Mouse (Mus musculus) forebrain, embryonic 13.5 days (tissue): Measurements from ENCODE around the gene Wwp2. TPM values are rescaled to one million over a fixed set of nuclear protein-coding genes. Genes with fewer than 3 reads are reported as not detected.

ENCODE experiments used
- ATAC-seq: fragments of 200-750 bp; cut with Nextera tagmentation; 2 replicates; pipeline ENCODE4 v1.8.0; 2017
- H3K27ac ChIP-seq: fragments of 300-500 bp; sonication (generic); 2 replicates; pipeline ENCODE4 v1.5.1; 2015; ENCODE audit warnings: inconsistent platforms, mild to moderate bottlenecking, moderate library complexity
- H3K27me3 ChIP-seq: fragments of 300-500 bp; sonication (generic); 2 replicates; pipeline ENCODE4 v1.6.1; 2015; ENCODE audit warnings: mild to moderate bottlenecking, inconsistent platforms
- H3K36me3 ChIP-seq: fragments of 300-500 bp; sonication (generic); 2 replicates; pipeline ENCODE4 v1.6.1; 2015; ENCODE audit warnings: mild to moderate bottlenecking, inconsistent platforms; ENCODE audit not compliant: poor library complexity, severe bottlenecking
- H3K4me1 ChIP-seq: fragments of 300-500 bp; sonication (generic); 2 replicates; pipeline ENCODE4 v1.6.1; 2015; ENCODE audit warnings: inconsistent platforms
- H3K4me2 ChIP-seq: fragments of 300-500 bp; sonication (generic); 2 replicates; pipeline ENCODE4 v1.6.1; 2015; ENCODE audit warnings: inconsistent platforms, mild to moderate bottlenecking, moderate library complexity
- H3K4me3 ChIP-seq: fragments of 300-500 bp; sonication (generic); 2 replicates; pipeline ENCODE4 v1.5.1; 2015; ENCODE audit warnings: mild to moderate bottlenecking, inconsistent platforms
- H3K9ac ChIP-seq: fragments of 300-500 bp; sonication (generic); 2 replicates; pipeline ENCODE4 v1.6.1; 2015; ENCODE audit warnings: mild to moderate bottlenecking, inconsistent platforms
- H3K9me3 ChIP-seq: fragments of 300-500 bp; sonication (generic); replicated peaks from 2 replicates; pipeline ENCODE4 v1.6.1; 2016; ENCODE audit warnings: inconsistent platforms
- WGBS: fragments of 180-500 bp; shearing (Covaris S2); methylation state at CpG from one replicate; pipeline ENCODE4 v1.1.7; 2015; 5-methylcytosine and 5-hydroxymethylcytosine counted together
- polyA plus RNA-seq: library from polyadenylated mRNA; unstranded; fragments of >200 nt; fragmentation: Nextera tagmentation; extraction: Ambion mirVana; gene quantifications from 2 replicates; pipeline ENCODE4 v1.2.1, GENCODE M21; 2015

Wwp2 gene
- polyA plus RNA-seq, 1 experiment from 2014 or later = 40.8 TPM

DNA sequence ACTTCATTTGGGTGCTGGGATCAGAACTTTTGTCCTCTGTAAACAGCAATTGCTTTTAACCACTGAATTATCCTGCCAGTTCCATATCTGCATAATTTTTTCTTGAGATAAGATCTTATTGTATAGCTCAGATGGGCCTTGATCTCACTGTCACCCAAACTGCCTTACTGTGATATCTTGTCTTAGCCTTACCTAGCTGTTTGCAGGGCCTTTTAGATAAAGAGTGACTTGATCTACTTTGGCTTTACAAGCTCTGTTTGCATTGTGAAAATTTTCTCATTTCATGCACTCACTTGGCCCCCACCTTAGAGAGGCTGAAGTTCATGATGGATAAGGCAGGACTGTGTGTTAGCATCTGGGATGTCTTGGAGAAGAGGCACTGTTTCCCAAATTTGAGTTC, 48.8 kb downstream of the Wwp2 start:
- H3K36me3 ChIP-seq = peaks cover 25% of the 10 kb centered on the region
- H3K27ac ChIP-seq = no peak overlapping the region
- H3K4me1 ChIP-seq = no peaks in the 10 kb centered on the region
- H3K4me3 ChIP-seq = no peak overlapping the region
- ATAC-seq = no peak
- no peaks in the 10 kb centered on the region for H3K27me3 ChIP-seq
- no peak overlapping the region for H3K9ac ChIP-seq
- H3K9me3 ChIP-seq = no peaks in the 10 kb centered on the region
- H3K4me2 ChIP-seq = no peak overlapping the region

DNA sequence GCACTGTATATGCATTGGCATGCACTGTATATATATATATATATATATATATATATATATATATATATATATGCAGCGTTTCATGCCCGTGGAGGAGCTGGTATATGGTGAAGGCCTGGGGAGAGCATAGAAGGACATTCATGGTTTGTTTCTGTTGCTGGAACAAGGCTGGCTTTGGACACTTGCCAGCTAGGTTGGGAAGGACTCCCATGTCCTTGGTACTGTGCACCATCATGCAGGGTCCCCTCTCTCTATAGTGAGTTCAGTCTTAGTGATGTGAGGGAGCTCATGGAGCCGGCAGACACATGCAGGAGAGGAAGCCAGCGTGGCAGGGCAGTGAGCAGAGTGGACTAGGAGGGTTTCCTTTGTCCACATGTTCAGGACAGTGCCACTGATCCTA, 52.4 kb downstream of the Wwp2 start:
- 91% methylated on average over 4 of the region's 4 CpGs for WGBS
- ATAC-seq = no peak
- Histone ChIP-seq H3K9me3 (no peaks in the 10 kb centered on the region), H3K4me3 (no peak overlapping the region), H3K27ac (no peak overlapping the region), H3K4me1 (no peaks in the 10 kb centered on the region), H3K9ac (no peak overlapping the region), H3K36me3 (peaks cover 20% of the 10 kb centered on the region), H3K4me2 (no peak overlapping the region), H3K27me3 (no peaks in the 10 kb centered on the region)

DNA sequence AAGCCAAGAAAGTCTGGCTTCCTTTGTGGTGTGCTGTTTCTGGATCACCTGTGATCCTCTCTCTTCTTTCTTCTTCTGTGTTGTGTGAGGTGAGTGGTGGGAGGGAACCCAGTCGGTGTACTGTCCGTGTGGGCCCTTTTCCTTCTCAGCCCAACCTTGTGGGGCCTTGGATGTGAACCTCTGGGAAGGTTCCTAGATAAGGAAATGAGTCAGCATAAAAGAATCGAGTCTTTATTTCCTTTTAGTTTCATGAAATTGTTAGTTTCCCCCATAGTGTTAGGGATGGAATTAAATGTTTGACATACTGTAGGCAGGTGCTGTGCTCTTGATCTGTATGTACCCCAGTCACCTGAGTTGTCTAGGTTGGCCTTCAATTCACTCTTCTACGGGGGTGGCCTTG, 52.9 kb downstream of the Wwp2 start:
- Histone ChIP-seq H3K4me3 (no peak overlapping the region), H3K9me3 (no peaks in the 10 kb centered on the region), H3K27me3 (no peaks in the 10 kb centered on the region), H3K36me3 (peaks cover 14% of the 10 kb centered on the region), H3K4me1 (no peaks in the 10 kb centered on the region), H3K4me2 (no peak overlapping the region), H3K27ac (no peak overlapping the region), H3K9ac (no peak overlapping the region)
- WGBS = 95% methylated on average over 4 of the region's 4 CpGs
- ATAC-seq = no peak

DNA sequence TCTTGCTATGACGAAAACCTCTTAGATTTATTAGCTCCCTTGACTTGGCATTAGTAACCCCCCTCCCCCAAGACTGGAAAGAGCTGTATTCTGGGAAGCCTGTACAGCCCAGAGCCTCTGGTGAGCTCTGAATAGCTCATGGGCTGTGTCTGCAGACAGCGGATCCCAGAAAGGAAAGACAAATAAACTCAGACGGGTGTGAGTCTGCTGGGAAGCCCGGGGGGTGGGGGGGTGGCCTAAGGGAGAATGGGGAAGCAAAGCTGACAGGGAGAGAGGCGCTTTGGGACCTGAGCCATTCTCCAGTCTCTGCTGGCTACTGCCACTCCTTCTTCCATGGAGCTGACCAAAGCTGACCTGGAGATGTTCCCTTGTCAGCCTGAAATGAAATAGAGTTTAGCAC, 53.8 kb downstream of the Wwp2 start:
- no peak for ATAC-seq
- WGBS = 57% methylated on average over 5 of the region's 5 CpGs
- H3K9ac ChIP-seq = no peak overlapping the region

DNA sequence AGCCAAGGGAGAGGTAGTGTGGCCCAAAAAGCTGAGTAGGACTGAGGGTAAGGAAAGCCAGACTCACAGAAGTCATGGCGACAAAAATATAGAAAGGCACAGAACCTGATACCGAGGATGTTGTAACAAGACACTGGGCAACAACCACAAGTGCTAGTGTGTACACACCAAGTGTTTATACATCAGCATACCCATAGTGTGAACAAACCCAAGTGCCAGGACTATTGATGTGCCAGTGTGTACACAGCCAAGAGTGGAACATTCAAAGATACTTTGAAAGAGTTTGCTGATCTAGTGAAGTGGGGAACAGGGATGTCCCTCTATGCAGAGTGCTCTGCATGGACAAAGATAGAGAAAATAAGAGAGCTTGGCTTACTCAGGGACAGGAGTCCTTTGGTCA, 54.5 kb downstream of the Wwp2 start:
- Histone ChIP-seq H3K4me1 (no peaks in the 10 kb centered on the region), H3K27ac (no peak overlapping the region), H3K9ac (no peak overlapping the region), H3K4me3 (no peak overlapping the region), H3K4me2 (no peak overlapping the region), H3K27me3 (no peaks in the 10 kb centered on the region), H3K36me3 (peaks cover 7% of the 10 kb centered on the region; the same call in 1 of the 2 replicates), H3K9me3 (no peaks in the 10 kb centered on the region)
- no peak for ATAC-seq
- 89% methylated on average over 2 of the region's 2 CpGs for WGBS

More for the DNA sequence above, 53.8 kb downstream of the Wwp2 start:
- H3K9me3 ChIP-seq = no peaks in the 10 kb centered on the region
- H3K27me3 ChIP-seq = no peaks in the 10 kb centered on the region
- H3K4me1 ChIP-seq = no peaks in the 10 kb centered on the region
- peaks cover 12% of the 10 kb centered on the region; the same call in 1 of the 2 replicates for H3K36me3 ChIP-seq
- no peak overlapping the region for H3K4me3 ChIP-seq
- no peak overlapping the region for H3K4me2 ChIP-seq
- H3K27ac ChIP-seq = no peak overlapping the region

DNA sequence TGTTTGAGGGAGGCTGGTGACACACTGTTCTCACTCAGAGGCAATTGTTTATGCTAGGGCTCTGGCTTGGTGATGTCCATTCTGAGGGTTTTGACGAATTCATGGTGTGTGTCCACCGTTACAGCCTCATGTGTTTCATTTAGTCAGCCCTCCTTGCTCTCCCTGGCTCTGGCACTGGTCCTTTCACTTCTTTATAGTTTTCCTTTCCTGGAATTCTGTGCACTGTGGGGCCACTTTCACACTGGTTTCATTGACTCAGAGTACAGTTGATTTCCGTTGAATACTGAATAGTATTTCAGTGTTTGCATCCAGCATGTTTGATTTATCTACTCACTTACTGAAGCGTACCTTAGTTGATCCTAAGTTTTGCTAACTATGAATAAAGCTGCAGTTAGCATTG, 55.0 kb downstream of the Wwp2 start:
- H3K4me1 ChIP-seq = no peaks in the 10 kb centered on the region
- 73% methylated on average over 4 of the region's 4 CpGs for WGBS
- H3K27me3 ChIP-seq = no peaks in the 10 kb centered on the region
- peaks cover 5% of the 10 kb centered on the region; the same call in 1 of the 2 replicates for H3K36me3 ChIP-seq
- no peaks in the 10 kb centered on the region for H3K9me3 ChIP-seq
- no peak overlapping the region for H3K4me3 ChIP-seq
- no peak overlapping the region for H3K27ac ChIP-seq
- H3K4me2 ChIP-seq = no peak overlapping the region
- H3K9ac ChIP-seq = no peak overlapping the region
- ATAC-seq = no peak

DNA sequence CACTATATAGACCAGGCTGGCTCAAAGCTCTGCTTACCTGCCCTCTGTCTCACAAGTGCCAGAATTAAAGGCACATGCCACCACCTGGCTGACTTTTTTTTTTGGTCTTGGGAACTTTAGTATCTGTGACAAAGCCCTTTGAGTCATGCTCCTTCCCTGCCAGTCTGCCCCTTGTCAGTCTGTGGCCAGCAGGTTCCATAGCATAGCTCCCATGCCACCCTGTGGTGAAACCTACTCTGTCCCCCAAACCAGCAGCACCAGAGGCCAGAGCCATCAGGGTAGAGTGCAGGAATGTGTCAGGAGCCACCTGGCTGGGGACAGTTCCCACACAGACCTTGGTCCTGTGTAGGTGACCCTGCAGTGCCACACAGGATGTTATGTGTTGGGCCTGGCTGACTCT, 55.7 kb downstream of the Wwp2 start:
- Histone ChIP-seq H3K9me3 (no peaks in the 10 kb centered on the region), H3K4me1 (no peaks in the 10 kb centered on the region), H3K36me3 (no peaks in the 10 kb centered on the region), H3K27ac (no peak overlapping the region), H3K9ac (no peak overlapping the region), H3K27me3 (no peaks in the 10 kb centered on the region), H3K4me3 (no peak overlapping the region), H3K4me2 (no peak overlapping the region)
- no peak for ATAC-seq

DNA sequence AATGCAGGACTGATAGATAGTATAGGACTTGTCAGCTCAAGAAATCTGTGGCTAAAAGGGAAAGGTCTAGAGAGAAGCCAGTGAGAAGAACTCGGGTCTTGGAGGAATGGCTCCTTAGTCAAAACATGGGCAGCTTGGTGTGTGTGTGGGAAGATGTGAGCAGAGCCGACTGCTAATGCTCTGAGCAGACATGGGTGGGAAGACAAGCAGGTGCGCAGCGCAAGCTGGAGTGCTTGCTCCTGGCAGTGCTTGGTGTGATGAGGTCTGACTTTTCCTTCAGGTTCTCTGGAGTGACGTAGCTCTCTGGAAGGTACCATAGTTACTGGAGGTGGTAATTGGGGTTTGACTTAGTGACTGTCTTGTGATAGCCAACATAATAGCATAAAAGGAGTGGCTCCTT, 56.6 kb downstream of the Wwp2 start:
- no peaks in the 10 kb centered on the region for H3K36me3 ChIP-seq
- H3K9me3 ChIP-seq = no peaks in the 10 kb centered on the region
- no peak overlapping the region for H3K4me3 ChIP-seq
- no peak overlapping the region for H3K4me2 ChIP-seq
- H3K4me1 ChIP-seq = no peaks in the 10 kb centered on the region
- 86% methylated on average over 5 of the region's 5 CpGs for WGBS
- no peak for ATAC-seq
- no peak overlapping the region for H3K27ac ChIP-seq
- H3K27me3 ChIP-seq = no peaks in the 10 kb centered on the region
- H3K9ac ChIP-seq = no peak overlapping the region

DNA sequence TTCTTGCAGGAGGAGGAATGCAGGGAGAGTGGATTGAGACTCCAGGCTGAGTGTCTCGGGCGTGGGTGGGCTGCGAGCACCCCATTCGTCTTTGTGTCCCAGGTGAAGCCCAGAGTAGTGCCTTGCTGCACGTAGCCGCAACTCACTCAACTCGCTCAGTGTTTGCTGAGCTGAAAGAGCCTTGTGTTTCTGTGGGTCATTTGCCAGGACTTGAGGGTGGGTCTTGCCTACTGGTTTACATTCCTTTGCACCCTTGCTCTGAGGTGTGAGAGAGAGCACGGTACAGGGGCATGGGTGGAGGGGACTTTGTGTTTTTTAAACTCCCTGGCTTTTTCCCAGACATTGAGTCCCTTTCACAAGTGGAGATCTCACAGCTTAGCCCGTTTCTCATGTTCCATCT, 59.3 kb downstream of the Wwp2 start:
- Histone ChIP-seq H3K4me1 (peaks cover 7% of the 10 kb centered on the region; the same call in 1 of the 2 replicates), H3K9ac (no peak overlapping the region), H3K4me3 (no peak overlapping the region), H3K9me3 (no peaks in the 10 kb centered on the region), H3K27me3 (no peaks in the 10 kb centered on the region), H3K4me2 (no peak overlapping the region), H3K27ac (no peak overlapping the region), H3K36me3 (no peaks in the 10 kb centered on the region)
- 89% methylated on average over 9 of the region's 9 CpGs for WGBS
- ATAC-seq = no peak

DNA sequence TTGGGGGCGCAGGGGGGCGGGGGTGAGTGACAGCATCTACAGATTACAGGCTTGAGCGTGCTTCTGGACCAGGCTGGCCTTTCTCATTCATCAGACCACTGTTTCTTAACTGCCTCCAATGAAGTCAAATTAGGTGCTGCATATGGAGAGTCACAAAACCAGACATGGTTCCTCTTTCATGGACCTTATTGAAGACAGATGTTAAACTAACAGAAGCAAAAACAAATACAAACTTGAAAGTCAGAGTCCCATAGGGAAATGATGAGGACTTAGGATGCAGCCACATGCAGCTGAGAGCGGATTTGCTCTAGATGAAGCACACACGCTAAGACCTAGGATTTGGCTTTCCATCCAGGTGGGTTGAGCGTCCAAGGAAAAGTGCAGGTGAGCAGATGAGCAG, 61.5 kb downstream of the Wwp2 start:
- H3K27ac ChIP-seq = no peak overlapping the region
- no peaks in the 10 kb centered on the region for H3K9me3 ChIP-seq
- H3K4me2 ChIP-seq = no peak overlapping the region
- no peak overlapping the region for H3K4me3 ChIP-seq
- peaks cover 7% of the 10 kb centered on the region; the same call in 1 of the 2 replicates for H3K4me1 ChIP-seq
- no peak overlapping the region for H3K9ac ChIP-seq
- 91% methylated on average over 6 of the region's 6 CpGs for WGBS
- H3K27me3 ChIP-seq = no peaks in the 10 kb centered on the region
- no peaks in the 10 kb centered on the region for H3K36me3 ChIP-seq
- no peak for ATAC-seq

DNA sequence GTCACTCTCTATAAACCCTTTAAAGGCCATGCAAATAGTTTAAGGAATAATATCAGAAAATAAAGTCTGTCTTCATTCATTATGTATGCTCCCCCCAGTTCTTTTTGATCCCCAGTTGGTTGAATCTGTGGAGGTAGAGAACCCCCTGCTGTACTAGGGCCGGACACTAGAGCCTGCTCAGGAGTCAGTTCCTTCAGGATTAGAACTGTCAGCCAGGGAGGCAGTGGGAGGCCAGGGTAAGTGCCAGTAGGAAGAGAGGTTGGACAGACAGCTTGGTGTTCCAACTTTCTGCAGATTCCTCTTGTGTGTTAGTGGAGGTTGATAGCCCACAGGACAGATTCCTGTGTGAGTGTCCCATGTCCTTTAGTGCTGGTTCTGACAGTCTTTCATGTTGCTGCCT, 62.2 kb downstream of the Wwp2 start:
- 54% methylated on average over 1 of the region's 1 CpGs for WGBS
- no peak overlapping the region for H3K4me2 ChIP-seq
- no peaks in the 10 kb centered on the region for H3K9me3 ChIP-seq
- H3K27me3 ChIP-seq = no peaks in the 10 kb centered on the region
- H3K4me3 ChIP-seq = no peak overlapping the region
- peaks cover 9% of the 10 kb centered on the region for H3K4me1 ChIP-seq
- H3K9ac ChIP-seq = no peak overlapping the region
- H3K27ac ChIP-seq = no peak overlapping the region
- no peak for ATAC-seq
- H3K36me3 ChIP-seq = no peaks in the 10 kb centered on the region

DNA sequence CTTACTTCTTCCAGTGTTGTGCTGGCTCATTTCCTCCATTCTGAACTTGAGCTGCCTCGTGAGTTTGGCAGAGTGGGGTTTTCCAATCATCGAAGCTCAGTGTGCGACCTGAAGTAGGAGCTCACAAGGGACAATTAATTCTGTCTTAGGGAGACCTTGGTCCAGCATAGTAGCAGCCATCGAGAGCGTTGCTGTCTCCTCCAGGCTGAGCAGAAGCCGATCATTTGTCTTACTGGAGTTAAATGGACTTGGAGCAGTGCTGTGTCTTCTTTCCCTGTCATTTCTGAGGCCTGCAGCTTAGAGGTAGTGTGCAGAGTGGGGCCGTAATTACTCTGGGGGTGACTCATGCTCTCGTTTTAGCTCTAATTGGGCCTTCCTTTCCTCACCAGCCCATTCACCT, 62.6 kb downstream of the Wwp2 start:
- Histone ChIP-seq H3K9me3 (no peaks in the 10 kb centered on the region), H3K27me3 (no peaks in the 10 kb centered on the region), H3K4me1 (peaks cover 13% of the 10 kb centered on the region), H3K36me3 (no peaks in the 10 kb centered on the region), H3K27ac (no peak overlapping the region), H3K4me2 (no peak overlapping the region), H3K9ac (no peak overlapping the region), H3K4me3 (no peak overlapping the region)
- ATAC-seq = no peak
- WGBS = 55% methylated on average over 8 of the region's 8 CpGs

DNA sequence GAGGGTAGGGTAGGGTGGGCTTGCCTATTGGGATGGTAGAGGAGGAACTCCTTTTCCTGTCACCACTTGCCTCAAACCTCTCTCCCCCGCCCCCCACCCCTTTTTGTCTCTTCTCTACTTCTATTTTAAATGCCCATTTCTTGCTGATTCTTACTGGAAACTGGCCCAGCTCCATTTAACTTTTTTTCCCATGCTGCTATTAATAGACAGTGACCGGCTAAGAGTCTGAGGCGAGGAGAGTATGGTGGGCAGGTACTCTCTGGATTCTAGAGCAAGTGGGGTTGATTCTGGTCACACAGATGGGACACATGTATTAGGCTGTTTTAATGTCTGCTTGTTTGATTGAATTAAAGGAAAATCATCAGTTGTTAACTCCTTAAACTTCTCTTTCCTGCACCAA, 63.4 kb downstream of the Wwp2 start:
- H3K36me3 ChIP-seq = no peaks in the 10 kb centered on the region
- no peaks in the 10 kb centered on the region for H3K9me3 ChIP-seq
- H3K4me3 ChIP-seq = no peak overlapping the region
- no peak overlapping the region for H3K4me2 ChIP-seq
- WGBS = 95% methylated on average over 3 of the region's 3 CpGs
- H3K4me1 ChIP-seq = peaks cover 15% of the 10 kb centered on the region
- no peak for ATAC-seq
- H3K9ac ChIP-seq = no peak overlapping the region
- no peak overlapping the region for H3K27ac ChIP-seq
- H3K27me3 ChIP-seq = no peaks in the 10 kb centered on the region
